8 mouse cellular contexts compared by ENCODE assay signal in genomic region chrX:7821865-7822779, GRCm38 (mm10). TPM values are rescaled to one million over a fixed set of nuclear protein-coding genes. Genes with fewer than 3 reads are reported as not detected.
DNase-seq lines count a peak whose midpoint lies in the region; ATAC-seq and TF ChIP-seq lines count a peak whose summit lies in the region.

Kcnd1 (plus strand) TSS chrX:7822289.

- ATAC-seq in lung, embryonic 15.5 days (ENCODE audit: borderline replicate concordance, extremely low read depth, low FRiP score, low TSS enrichment), result peak; percentile 81
- 0 out of 2 replicates have a peak, but pooled peaks have one; percentile 29 for ATAC-seq in common myeloid progenitor, adult 5-6 weeks (replicated peaks; ENCODE audit: low read depth, poor library complexity, severe bottlenecking)
- ATAC-seq in intestine, postnatal 0 days, result peak; percentile 38

- peak within 1 kb of the TSS; percentile 40 for H3K9ac ChIP-seq in lung, embryonic 15.5 days
- no peak within 1 kb of the TSS for H3K9ac ChIP-seq in intestine, postnatal 0 days (ENCODE audit: low read depth, low read length)
- H3K9ac ChIP-seq in liver, adult 2 months (ENCODE audit: low read depth, low read length), result no peak within 1 kb of the TSS

- H3K27ac ChIP-seq in lung, embryonic 15.5 days, result no peak within 1 kb of the TSS
- peak within 1 kb of the TSS; percentile 40 for H3K27ac ChIP-seq in gastrocnemius, adult 2 months
- H3K27ac ChIP-seq in intestine, postnatal 0 days (ENCODE audit: low read depth, low read length), result no peak within 1 kb of the TSS
- H3K27ac ChIP-seq in liver, adult 2 months (replicated peaks; ENCODE audit: insufficient read depth, low read depth, low read length), result no peak within 1 kb of the TSS

- TF ChIP-seq CTCF in gastrocnemius, adult 2 months (IDR thresholded peaks at IDR 0.05), result no peak
- no peak for TF ChIP-seq CTCF in intestine, postnatal 0 days (IDR thresholded peaks at IDR 0.05; ENCODE audit: low read depth)
- no peak for TF ChIP-seq CTCF in liver, adult 2 months (IDR thresholded peaks at IDR 0.05; ENCODE audit: low read depth, low read length)

- intact Hi-C loops in gastrocnemius, adult 2 months (cut with DNase I), result no loop called here

- peaks cover 5% of the 10 kb centered on the region; the same call in 1 of the 2 replicates for H3K4me1 ChIP-seq in lung, embryonic 15.5 days
- no peaks in the 10 kb centered on the region for H3K4me1 ChIP-seq in intestine, postnatal 0 days (replicated peaks; ENCODE audit: control insufficient read depth, insufficient read depth, low read length)
- H3K4me1 ChIP-seq in liver, adult 2 months (ENCODE audit: control insufficient read depth, insufficient read depth, low read length), result no peaks in the 10 kb centered on the region

- WGBS in lung, embryonic 15.5 days, result 16% methylated on average over 22 of the region's 24 CpGs
- 23% methylated on average over 18 of the region's 24 CpGs for WGBS in intestine, postnatal 0 days
- WGBS in liver, adult 2 months, result 7% methylated on average over 22 of the region's 24 CpGs

- peak within 1 kb of the TSS; percentile 71 for H3K4me2 ChIP-seq in lung, embryonic 15.5 days
- peak within 1 kb of the TSS; percentile 58 for H3K4me2 ChIP-seq in intestine, postnatal 0 days (replicated peaks; ENCODE audit: low read depth)

- H3K9me3 ChIP-seq in lung, embryonic 15.5 days, result no peaks in the 10 kb centered on the region
- no peaks in the 10 kb centered on the region for H3K9me3 ChIP-seq in intestine, postnatal 0 days (ENCODE audit: control insufficient read depth)

- H3K4me3 ChIP-seq in lung, embryonic 15.5 days, result peak within 1 kb of the TSS; percentile 43
- peak within 1 kb of the TSS; percentile 63 for H3K4me3 ChIP-seq in gastrocnemius, adult 2 months
- peak within 1 kb of the TSS; percentile 32 for H3K4me3 ChIP-seq in intestine, postnatal 0 days (ENCODE audit: low read depth, low read length)
- peak within 1 kb of the TSS; percentile 38; the same call in 1 of the 2 replicates for H3K4me3 ChIP-seq in liver, adult 2 months (ENCODE audit: insufficient read depth, low read depth, low read length)

- H3K27me3 ChIP-seq in lung, embryonic 15.5 days, result no peaks in the 10 kb centered on the region
- H3K27me3 ChIP-seq in intestine, postnatal 0 days (replicated peaks; ENCODE audit: control insufficient read depth, insufficient read depth, low read length), result no peaks in the 10 kb centered on the region
- no peaks in the 10 kb centered on the region for H3K27me3 ChIP-seq in liver, adult 2 months (ENCODE audit: control insufficient read depth, insufficient read depth, low read length)

- no peak for DNase-seq in lung, postnatal 36 days
- DNase-seq in gastrocnemius, adult 2 months, result peak; percentile 35
- no peak for DNase-seq in liver, adult 2 months (ENCODE audit: extremely low read depth, low read depth, low spot score)
- DNase-seq in right cerebral cortex, postnatal 10 days (ENCODE audit: low spot score in 2 of 2), result peak; percentile 79 to 84
- DNase-seq in urinary bladder, adult 18-20 months (ENCODE audit: low spot score in 2 of 2), result no peak

- no peaks in the 10 kb centered on the region for H3K36me3 ChIP-seq in lung, embryonic 15.5 days
- H3K36me3 ChIP-seq in intestine, postnatal 0 days (ENCODE audit: control insufficient read depth, insufficient read depth), result 0 out of 2 replicates have a peak, but pooled peaks cover 4% of the 10 kb centered on the region
- peaks cover 2% of the 10 kb centered on the region; the same call in 1 of the 2 replicates for H3K36me3 ChIP-seq in liver, adult 2 months (ENCODE audit: control insufficient read depth, insufficient read depth, low read length)

- TF ChIP-seq POLR2A in liver, adult 2 months (IDR thresholded peaks at IDR 0.05; ENCODE audit: extremely low read depth, insufficient read depth, low read length), result no peak

- no peaks in the 10 kb centered on the region for H3K79me2 ChIP-seq in liver, adult 2 months (ENCODE audit: control insufficient read depth, insufficient read depth, low read length)

RNA-seq across cellular contexts. Expression of gene Kcnd1, which starts in this region (rescaled TPM):
- polyA plus RNA-seq in lung, embryonic 15.5 days (2015; fragmentation: Nextera tagmentation; extraction: Ambion mirVana), result 1.4 and 1.6 TPM in 2 replicates
- 0.91 TPM in 1 of 2 replicates, not detected in the other for total RNA-seq in common myeloid progenitor, adult 5-6 weeks (2017)
- total RNA-seq in gastrocnemius, adult 2 months (2021), result under 1 TPM; 0.15 to 0.22 TPM
- polyA plus RNA-seq in intestine, postnatal 0 days (2015; fragmentation: Nextera tagmentation; extraction: Ambion mirVana), result 0.60 and 0.68 TPM in 2 replicates
- not detected in 2 replicates for total RNA-seq in liver, adult 2 months (2014; rRNA removed)
- polyA plus RNA-seq in liver, adult 2 months (2012; rRNA removed), result 0.11 TPM in 2 replicates

Comparison
In these comparisons a context has a peak if more than half of its experiments do, and no peak if none do; other contexts are left out.
1. Peak in ATAC-seq in common myeloid progenitor, adult 5-6 weeks; RNA of the gene not detected or under 1 TPM.
2. Peak in DNase-seq, H3K4me3 ChIP-seq and H3K27ac ChIP-seq in gastrocnemius, adult 2 months; RNA of the gene not detected or under 1 TPM.
3. Peak in ATAC-seq, H3K4me3 ChIP-seq and H3K4me2 ChIP-seq in intestine, postnatal 0 days; RNA of the gene not detected or under 1 TPM.
4. ATAC-seq: peak in every context shown above with its lines; median percentile 81 in lung, embryonic 15.5 days; 38 in intestine, postnatal 0 days; 29 in common myeloid progenitor, adult 5-6 weeks.
5. DNase-seq: peak in right cerebral cortex, postnatal 10 days (2 of 2); none in lung, postnatal 36 days (single experiment), liver, adult 2 months (single experiment) and urinary bladder, adult 18-20 months (0 of 2).
6. Peak in every context shown above with its lines, with median percentiles within 50 percentile points of each other: H3K4me3 ChIP-seq.